Mouse (Mus musculus) embryonic fibroblast, embryonic 13.5 days (primary cell): ENCODE results near the gene Lrrc57.

Source experiments
- CTCF ChIP-seq: IDR thresholded peaks from 2 replicates; pipeline ENCODE4 v1.5.1; 2011; ENCODE audit warnings: mild to moderate bottlenecking, control low read depth, low read length, moderate library complexity, borderline replicate concordance; ENCODE audit not compliant: insufficient read depth
- POLR2A ChIP-seq: IDR thresholded peaks from 2 replicates; pipeline ENCODE4 v1.6.1; 2011; ENCODE audit warnings: low read depth, mild to moderate bottlenecking, control low read depth, low read length, moderate library complexity

DNA sequence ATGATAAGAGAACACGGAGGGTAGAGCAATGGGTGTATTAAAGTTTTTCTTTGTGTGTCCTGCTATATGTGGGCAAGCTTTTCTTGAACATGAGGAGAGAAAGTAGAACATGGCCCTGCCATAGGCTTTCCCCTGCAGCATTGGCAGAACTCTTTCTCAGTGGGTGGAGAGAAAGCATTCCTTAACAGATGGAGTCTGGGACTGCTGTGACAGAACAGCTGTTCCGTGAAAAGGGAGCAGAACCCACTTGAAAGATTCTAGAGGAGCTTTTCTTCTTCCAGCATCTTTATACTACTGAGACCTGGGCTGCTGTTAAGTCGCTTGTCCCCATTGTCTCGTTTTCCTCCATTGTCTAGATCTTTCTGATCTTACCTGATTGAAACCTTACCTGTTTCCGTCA, 19.6 kb downstream of the Lrrc57 start:
- TF ChIP-seq POLR2A (no peak), CTCF (no peak)
